Mouse (Mus musculus): ENCODE data around the gene Sergef. TPM values are rescaled to one million over a fixed set of nuclear protein-coding genes. Genes with fewer than 3 reads are reported as not detected.

Gene Sergef
- total RNA-seq, 2 experiments from 2014 or later: 3.0 to 4.7 TPM

- no peak for DNase-seq
- intact Hi-C loops (cut with DNase I): no loop called here
Measured at GRCm38 (mm10) chr7:46466422-46466981, 173.1 kb downstream of the Sergef start.

GRCm38 (mm10) chr7:46463136-46463535 is 176.5 kb downstream of the Sergef start:
- no peak for DNase-seq
- intact Hi-C loops (cut with DNase I): loop anchor here (5.0 kb wide), 1 partner anchor 144 kb away; no protein-coding TSS in a partner anchor

GRCm38 (mm10) chr7:46462287-46462686 is 177.3 kb downstream of the Sergef start:
- no peak for DNase-seq
- intact Hi-C loops (cut with DNase I): loop anchor here (5.0 kb wide), 1 partner anchor 145 kb away; no protein-coding TSS in a partner anchor

GRCm38 (mm10) chr7:46459605-46460245 is 179.9 kb downstream of the Sergef start:
- DNase-seq: no peak
- intact Hi-C loops (cut with DNase I): loop anchor here (5.0 kb wide), 1 partner anchor 148 kb away; no protein-coding TSS in a partner anchor

- intact Hi-C loops (cut with DNase I): no loop called here
- DNase-seq: no peak
Measured at GRCm38 (mm10) chr7:46459200-46459599, 180.4 kb downstream of the Sergef start.

GRCm38 (mm10) chr7:46457889-46458288 is 181.7 kb downstream of the Sergef start:
- no peak for DNase-seq
- intact Hi-C loops (cut with DNase I): no loop called here

GRCm38 (mm10) chr7:46453930-46454679 is 185.5 kb downstream of the Sergef start:
- no peak for DNase-seq
- intact Hi-C loops (cut with DNase I): no loop called here

- DNase-seq: peak; percentile 4 to 37
- intact Hi-C loops (cut with DNase I): no loop called here
Measured at GRCm38 (mm10) chr7:46448922-46449645, 190.5 kb downstream of the Sergef start.

GRCm38 (mm10) chr7:46447473-46448165 is 192.0 kb downstream of the Sergef start:
- intact Hi-C loops (cut with DNase I): no loop called here
- no peak for DNase-seq

GRCm38 (mm10) chr7:46445896-46446295 is 193.7 kb downstream of the Sergef start:
- peak in 1 of 2 experiments; percentile 20 for DNase-seq
- intact Hi-C loops (cut with DNase I): no loop called here

GRCm38 (mm10) chr7:46443163-46443562 is 196.4 kb downstream of the Sergef start:
- intact Hi-C loops (cut with DNase I): no loop called here
- no peak for DNase-seq

- no peak for DNase-seq
- intact Hi-C loops (cut with DNase I): no loop called here
Measured at GRCm38 (mm10) chr7:46438537-46439141, 201.0 kb downstream of the Sergef start.

- DNase-seq: no peak
- intact Hi-C loops (cut with DNase I): no loop called here
Measured at GRCm38 (mm10) chr7:46435833-46436232, 203.8 kb downstream of the Sergef start.

- DNase-seq: no peak
- intact Hi-C loops (cut with DNase I): no loop called here
Measured at GRCm38 (mm10) chr7:46433874-46434273, 205.7 kb downstream of the Sergef start.

GRCm38 (mm10) chr7:46425012-46425411 is 214.6 kb downstream of the Sergef start:
- intact Hi-C loops (cut with DNase I): no loop called here
- no peak for DNase-seq

GRCm38 (mm10) chr7:46423951-46424350 is 215.7 kb downstream of the Sergef start:
- DNase-seq: no peak
- intact Hi-C loops (cut with DNase I): no loop called here

GRCm38 (mm10) chr7:46422764-46423412 is 216.7 kb downstream of the Sergef start:
- intact Hi-C loops (cut with DNase I): no loop called here
- peak; percentile 20 to 37 for DNase-seq

- DNase-seq: no peak
- intact Hi-C loops (cut with DNase I): no loop called here
Measured at GRCm38 (mm10) chr7:46422052-46422763, 217.4 kb downstream of the Sergef start.

- no peak for DNase-seq
- intact Hi-C loops (cut with DNase I): no loop called here
Measured at GRCm38 (mm10) chr7:46421535-46421934, 218.1 kb downstream of the Sergef start.
